Mouse (Mus musculus): ENCODE data around the gene Acbd6.

Acbd6 gene

DNA sequence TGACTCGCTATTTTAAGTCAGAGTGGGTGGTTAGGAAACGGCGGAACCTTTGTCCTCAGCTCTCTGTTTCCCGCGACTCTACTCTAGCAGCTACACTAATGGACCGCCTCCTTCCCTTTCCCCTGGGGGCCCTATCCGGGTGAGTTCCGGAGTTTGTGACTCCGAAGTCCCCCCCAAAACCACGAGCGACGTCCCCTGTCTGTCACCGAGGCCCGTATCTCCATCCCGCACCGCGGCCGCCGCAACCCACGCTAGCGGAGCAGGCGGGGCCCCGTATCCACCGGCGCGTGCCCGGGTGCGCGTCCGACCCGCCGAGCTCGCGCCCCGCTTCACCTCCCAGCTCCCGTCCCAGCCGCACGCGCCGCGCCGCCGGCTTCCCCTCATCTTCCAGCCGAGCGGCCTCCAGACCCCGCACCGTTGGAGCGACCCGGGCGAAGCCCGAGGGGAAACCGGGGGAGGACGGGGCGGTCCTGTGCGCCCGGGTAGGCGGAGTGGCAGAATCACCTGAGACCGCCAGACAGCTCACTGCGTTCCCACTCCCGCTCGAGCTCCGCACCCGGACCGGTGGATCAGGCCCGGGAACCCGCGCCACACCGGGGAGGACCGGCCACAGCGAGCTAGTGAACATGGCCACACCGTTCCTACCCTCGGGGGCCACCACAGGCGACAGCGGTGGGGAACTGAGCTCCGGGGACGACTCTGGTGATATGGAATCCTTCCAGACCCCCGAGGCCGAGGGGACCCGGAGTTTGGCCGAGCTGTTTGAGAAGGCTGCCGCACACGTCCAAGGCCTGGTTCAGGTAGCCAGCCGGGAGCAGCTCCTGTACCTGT, at the start of gene Acbd6:
Acbd6 (plus strand) TSS at position 109 of the 831 bp plus-strand sequence.
- DNase-seq (ENCODE audit: low spot score), result peak; percentile 58

- no peak for DNase-seq (ENCODE audit: low spot score)
Observed at GRCm38 (mm10) chr1:155510263-155510662, 47.7 kb upstream of the Acbd6 start.

GRCm38 (mm10) chr1:155515866-155516265, 42.1 kb upstream of the Acbd6 start:
- no peak for DNase-seq (ENCODE audit: low spot score)

DNA sequence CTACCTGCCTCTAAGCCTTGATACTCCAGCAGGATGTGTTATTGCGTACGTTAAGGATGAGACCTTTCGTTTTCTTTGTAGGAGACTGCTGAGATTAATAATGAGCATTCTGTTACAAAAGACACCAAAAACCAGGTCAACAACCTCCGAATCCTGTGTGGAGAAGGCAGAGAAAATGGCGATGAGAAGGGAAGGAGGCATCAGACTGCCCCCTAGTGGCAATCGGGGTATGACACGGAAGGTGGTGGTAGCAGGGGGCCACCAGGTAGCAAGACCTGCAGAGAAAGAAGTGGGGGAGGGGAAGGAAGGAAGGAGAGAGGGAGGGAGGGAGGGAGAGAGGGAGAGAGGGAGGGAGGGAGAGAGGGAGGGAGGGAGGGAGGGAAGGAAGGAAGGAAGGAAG, 41.3 kb upstream of the Acbd6 start:
- no peak for DNase-seq (ENCODE audit: low spot score)

- no peak for DNase-seq (ENCODE audit: low spot score)
Observed at GRCm38 (mm10) chr1:155517060-155517459, 40.9 kb upstream of the Acbd6 start.

DNA sequence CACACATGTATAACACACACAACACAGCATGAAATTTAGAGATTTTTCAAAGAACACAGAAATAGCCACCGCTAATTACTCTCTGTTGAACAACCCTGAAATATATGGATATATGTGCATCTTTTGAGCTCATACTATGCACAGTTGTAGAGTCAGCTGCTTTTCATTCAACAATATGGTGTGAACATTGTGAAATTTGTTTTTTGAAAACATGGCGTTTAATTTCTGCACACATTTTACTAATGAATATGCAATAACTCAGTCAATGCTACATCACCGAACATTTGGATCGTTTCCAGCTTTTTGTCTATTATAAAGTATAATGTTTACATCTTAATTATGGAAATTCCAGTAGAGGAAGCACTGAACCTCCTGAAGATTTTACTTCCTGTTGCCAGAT, 37.6 kb upstream of the Acbd6 start:
- DNase-seq (ENCODE audit: low spot score), result no peak

DNA sequence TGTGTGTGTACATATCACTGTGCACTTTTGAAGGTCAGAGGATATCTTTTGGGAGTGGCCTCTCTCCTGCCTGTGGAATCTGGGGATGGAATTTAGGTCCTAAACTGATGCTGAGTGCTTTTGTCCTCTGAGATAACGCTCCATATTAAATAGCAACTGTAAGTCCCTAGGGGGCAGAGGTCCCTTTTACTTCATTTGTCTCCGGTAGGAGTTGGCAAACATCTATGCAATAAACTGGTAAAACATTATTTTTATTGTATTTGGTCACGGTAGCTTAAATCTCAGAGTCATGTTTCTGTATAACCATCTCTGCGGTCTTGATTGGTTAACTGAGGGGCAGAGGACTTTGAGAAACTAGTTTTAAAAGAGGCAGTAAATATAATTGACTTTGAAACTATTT, 35.4 kb upstream of the Acbd6 start:
- no peak for DNase-seq (ENCODE audit: low spot score)

DNA sequence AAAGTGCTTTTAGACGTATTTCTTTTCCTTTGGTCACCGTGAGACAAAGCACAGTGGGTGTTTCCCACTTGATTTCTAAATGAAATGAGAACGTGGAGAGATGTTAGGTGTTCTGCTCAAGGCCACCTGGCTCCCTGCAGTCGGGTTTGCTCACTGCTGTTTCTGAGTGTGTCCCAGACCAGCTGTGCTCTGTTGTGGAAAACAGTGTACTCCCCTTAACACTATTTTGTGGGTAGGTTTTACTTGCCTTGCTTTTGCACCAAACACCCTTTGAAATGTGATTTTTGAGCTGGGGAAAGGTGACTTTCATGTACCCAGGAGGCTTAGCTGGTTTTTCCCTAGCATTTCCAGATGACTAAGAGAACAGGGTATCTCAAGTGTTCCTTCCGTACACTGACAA, 31.7 kb upstream of the Acbd6 start:
- no peak for DNase-seq (ENCODE audit: low spot score)

- no peak for DNase-seq (ENCODE audit: low spot score)
Observed at GRCm38 (mm10) chr1:155527027-155527786, 30.7 kb upstream of the Acbd6 start.

GRCm38 (mm10) chr1:155527787-155528158, 30.1 kb upstream of the Acbd6 start:
- DNase-seq (ENCODE audit: low spot score), result no peak

DNA sequence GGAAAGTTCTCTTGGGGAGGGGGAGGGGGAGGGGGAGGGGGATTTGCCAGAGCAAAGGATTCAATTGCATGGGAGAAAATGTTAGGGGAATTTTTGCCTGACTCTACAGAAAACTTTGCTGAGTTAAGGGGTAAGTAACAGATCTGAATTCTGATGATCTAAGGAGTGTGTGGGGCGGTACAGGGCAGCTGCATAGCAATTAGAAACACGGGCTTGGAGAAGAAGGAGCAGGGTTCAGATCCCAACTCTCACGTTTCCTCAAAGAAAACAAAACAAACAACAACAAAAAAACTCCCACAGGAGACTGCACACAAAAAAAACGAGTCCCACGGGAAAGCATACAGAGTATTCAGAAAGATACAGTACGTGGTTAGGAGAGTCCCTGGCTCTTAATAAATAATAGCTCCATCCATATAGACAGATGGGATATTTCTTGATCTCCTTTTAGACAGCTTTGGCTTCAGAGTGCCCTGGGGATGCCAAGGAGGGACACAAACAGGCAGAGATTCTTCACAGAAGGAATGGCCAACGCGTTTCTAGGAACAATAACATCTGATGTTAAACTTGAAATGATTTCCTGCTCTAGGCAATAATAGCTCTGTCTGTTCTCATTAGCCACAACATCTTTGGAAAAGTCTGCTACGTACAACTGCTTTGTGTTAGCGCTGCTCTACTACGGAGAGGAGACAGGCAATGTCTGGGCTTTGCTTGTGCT, 29.4 kb upstream of the Acbd6 start:
- DNase-seq (ENCODE audit: low spot score), result no peak

DNA sequence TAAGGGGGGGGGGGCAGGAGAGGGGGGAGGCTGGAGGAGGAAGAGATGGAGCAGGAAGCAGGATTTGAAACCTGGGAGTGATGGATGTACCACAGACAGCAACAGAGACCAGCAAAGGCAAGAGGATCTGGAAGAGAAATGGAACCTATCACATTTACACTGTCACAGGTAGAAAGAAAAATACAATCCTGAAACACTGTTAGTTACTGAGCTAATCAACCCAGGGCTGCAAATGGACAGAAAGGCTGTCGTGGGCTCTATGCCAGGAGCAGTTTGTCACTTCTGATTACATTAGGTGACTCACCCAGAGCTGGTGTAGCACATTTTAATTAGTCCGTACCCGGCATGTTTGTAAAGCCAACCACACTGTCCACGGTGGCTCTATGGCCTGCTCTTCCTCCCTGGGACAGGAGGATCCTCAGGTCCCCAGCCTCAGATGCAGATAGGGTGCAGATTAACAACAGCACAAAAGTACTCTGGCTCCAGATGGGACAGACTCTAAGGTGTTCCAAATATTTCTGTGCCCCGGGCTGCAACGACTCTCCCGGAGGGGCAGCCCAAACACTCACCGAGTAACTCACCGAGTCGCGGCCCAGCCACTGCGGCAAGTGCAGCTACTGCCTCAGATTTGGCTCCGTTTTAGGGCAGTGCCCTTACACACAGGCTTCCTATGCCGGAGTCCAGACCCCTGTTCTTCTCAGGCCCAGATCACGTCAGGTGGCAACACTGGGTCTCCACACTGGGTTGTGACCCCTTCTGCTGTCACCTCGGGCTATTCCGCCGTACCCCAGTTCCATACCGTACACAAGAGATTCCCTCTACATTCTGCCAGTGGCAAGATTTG, 28.6 kb upstream of the Acbd6 start:
- DNase-seq (ENCODE audit: low spot score), result no peak

- DNase-seq (ENCODE audit: low spot score), result no peak
Observed at GRCm38 (mm10) chr1:155530561-155531457, 27.1 kb upstream of the Acbd6 start.

DNA sequence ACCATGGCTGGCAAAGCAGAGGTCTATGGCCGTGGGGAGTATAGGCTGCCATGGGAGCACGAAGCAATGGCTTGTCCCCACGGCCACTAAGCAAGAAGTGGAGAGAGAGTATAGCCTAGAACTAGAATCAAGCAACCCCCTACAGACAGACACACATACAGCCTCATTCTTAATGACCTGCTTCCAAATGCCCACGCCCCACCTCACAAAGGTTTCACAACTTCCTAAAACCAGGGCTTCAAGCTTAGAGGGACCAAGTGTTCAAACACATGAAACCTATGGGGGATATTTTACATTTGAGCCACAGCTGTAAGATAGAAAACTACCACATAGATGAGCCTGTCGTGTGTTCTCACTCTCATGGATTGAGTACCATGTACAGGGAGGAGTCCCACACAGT, 25.5 kb upstream of the Acbd6 start:
- no peak for DNase-seq (ENCODE audit: low spot score)

- no peak for DNase-seq (ENCODE audit: low spot score)
Observed at GRCm38 (mm10) chr1:155532833-155533688, 24.9 kb upstream of the Acbd6 start.

DNA sequence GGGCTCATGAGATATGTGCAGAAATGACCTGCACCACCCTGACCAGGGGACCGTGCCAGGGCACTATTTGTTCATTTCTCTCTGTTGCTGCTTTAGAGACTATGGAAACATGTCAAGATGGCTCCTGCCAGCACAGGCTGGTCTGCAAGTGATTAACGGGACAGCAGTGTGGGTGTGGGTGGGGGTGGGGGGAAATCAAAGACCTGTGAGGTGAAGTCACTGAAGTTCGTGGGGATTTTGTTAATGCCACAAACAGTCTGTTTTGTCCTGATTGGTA, 24.3 kb upstream of the Acbd6 start:
- DNase-seq (ENCODE audit: low spot score), result no peak

DNA sequence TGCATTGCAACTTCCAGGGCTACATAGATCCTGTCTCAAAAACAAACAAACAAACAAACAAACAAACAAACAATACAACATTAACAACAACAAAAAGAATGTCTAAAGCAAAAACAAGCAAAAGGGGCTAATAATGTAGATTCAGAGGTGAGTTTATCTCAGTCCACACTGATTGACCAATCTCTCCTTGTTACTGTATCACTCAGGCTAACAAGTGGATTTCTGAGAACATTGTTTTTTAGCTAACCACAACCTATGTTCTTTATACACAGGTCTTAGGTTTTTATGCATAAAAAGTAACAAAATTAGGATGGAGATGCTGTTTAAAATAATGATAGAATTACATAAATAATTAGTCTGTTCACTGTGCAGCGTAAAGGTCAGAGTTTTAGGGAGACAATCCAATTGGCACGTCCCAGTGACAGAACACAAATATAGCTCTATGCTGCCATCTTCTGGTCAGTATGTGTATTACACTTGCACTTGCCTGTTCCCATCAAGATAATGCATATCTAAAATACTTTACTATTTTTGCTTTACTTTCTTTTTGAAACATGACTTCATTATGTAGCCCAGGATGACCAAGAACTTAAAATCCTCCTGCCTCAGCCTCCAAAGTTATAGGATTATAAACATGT, 20.8 kb upstream of the Acbd6 start:
- no peak for DNase-seq (ENCODE audit: low spot score)

DNA sequence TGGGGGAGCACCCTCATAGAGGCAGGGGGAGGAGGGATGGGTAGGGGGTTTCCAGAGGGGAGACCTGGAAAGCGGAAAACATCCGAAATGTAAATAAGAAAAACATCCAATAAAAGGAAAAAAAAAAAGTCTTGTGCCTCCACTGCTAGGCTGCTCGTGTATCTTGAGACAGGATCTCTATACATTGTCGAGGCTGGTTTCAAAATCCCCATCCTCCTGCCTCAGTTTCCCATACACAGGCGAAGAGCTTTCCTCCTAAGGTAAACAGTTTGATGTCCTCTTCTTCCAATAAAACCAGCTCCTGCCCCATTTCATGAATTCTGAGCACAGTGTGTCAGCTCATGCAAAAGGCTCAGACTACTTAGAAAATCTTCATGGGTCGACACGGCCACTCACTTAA, 19.9 kb upstream of the Acbd6 start:
- DNase-seq (ENCODE audit: low spot score), result no peak

DNA sequence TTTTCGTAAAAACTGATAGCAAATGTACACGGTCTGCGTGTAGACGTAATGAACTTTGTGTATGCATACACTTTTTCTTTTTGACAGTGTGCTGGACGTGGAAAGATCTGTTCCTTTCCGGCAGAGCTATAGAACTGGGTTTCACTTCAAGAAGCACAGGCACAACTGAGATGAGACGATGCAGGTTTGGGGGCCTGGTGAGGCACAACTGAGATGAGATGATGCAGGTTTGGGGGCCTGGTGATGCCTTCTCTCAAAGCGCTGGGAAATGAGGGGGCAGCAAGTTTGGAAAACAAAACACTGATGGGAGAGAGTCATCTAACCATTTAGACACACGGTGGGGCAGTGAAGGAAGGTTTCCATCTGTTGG, 293 bp upstream of the Acbd6 start:
- DNase-seq (ENCODE audit: low spot score), result no peak

- no peak for DNase-seq (ENCODE audit: low spot score)
Observed at GRCm38 (mm10) chr1:155560021-155560420, 2.1 kb downstream of the Acbd6 start.

All from ovary, postnatal 10 days (tissue).